Mouse (Mus musculus) kidney, postnatal 10 days (tissue): ENCODE measurements around the gene Gm20823.
"Not testable (repeated sequence)": the region's sequence is repeated elsewhere in the genome, so short reads cannot be mapped to it uniquely, and the experiment has no call there.

ENCODE experiments used
- DNase-seq: peaks from one replicate; pipeline ENCODE4 v3.0.0; 2021; ENCODE audit warnings: mixed read lengths

The Gm20823 gene

GRCm38 (mm10) chrY:62464745-62465144 lies at the start of gene Gm20823:
Gm20823 (minus strand) TSS chrY:62464845.
- not testable (repeated sequence) for DNase-seq
